Comparison of ENCODE assay signal across 9 mouse cellular contexts in the genomic region with DNA sequence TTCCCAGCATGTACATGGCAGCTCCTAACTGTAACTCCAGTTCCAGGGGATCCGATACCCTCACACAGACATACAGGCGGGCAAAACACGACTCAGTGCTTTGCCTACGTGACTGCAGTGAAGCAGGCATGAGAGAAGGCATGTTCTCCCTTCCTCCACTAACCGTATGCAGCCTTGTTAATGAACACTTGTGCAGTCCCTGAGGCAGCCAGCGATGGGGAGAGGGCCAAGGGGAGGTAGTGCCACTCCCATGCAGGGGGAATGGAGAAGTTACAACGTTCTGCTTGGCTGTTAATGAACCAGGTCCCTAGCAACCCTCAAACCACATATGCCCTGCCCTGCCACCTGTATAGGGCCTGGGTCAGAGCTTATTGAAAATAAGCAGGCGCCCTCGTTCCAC. TPM values are rescaled to one million over a fixed set of nuclear protein-coding genes. Genes with fewer than 3 reads are reported as not detected.
A peak's percentile ranks its signal among the peaks of the same experiment; 100 is the strongest.
DNase-seq lines count a peak whose midpoint lies in the region; ATAC-seq and TF ChIP-seq lines count a peak whose summit lies in the region.
"Had no signal": no experiment of that assay in that cellular context is flagged by ENCODE, and none has a peak within 500 bp of the region (broad histone marks: within the 10 kb centered on the region; RNA-seq: fewer than 3 reads in every experiment).

No protein-coding gene starts in this region.

- TF ChIP-seq POLR2A in kidney, adult 2 months (IDR thresholded peaks at IDR 0.05; ENCODE audit: low read depth, low read length) = no peak
- TF ChIP-seq POLR2A in limb, embryonic 14.5 days (IDR thresholded peaks at IDR 0.05; ENCODE audit: borderline replicate concordance, extremely low read depth, insufficient read depth, insufficient read length) = no peak

- DNase-seq in kidney, adult 11 months = peak; percentile 18
- no peak for DNase-seq in kidney, adult 2 months
- DNase-seq in embryonic facial prominence, embryonic 10.5 days (ENCODE audit: low spot score) = no peak
- DNase-seq in limb, embryonic 14.5 days (ENCODE audit: low spot score) = no peak
- no peak for DNase-seq in adrenal gland, postnatal 4 days (ENCODE audit: low spot score in 2 of 2)
- no peak for DNase-seq in urinary bladder, postnatal 14 days (ENCODE audit: low spot score)
- DNase-seq in urinary bladder, adult 2 months (ENCODE audit: low spot score) = no peak

- no peak overlapping the region for H3K4me3 ChIP-seq in kidney, adult 2 months (ENCODE audit: insufficient read depth, low read depth, low read length)
- H3K4me3 ChIP-seq in embryonic facial prominence, embryonic 10.5 days = peak overlapping the region; percentile 32; the same call in 1 of the 2 replicates
- peak overlapping the region; percentile 26 for H3K4me3 ChIP-seq in forebrain, embryonic 16.5 days (replicated peaks; ENCODE audit: low read length)
- peak overlapping the region; percentile 18; the same call in 1 of the 2 replicates for H3K4me3 ChIP-seq in limb, embryonic 14.5 days (replicated peaks; ENCODE audit: low read length)

- no peaks in the 10 kb centered on the region for H3K9me3 ChIP-seq in embryonic facial prominence, embryonic 10.5 days
- no peaks in the 10 kb centered on the region for H3K9me3 ChIP-seq in forebrain, embryonic 16.5 days (ENCODE audit: control insufficient read depth, low read length)
- no peaks in the 10 kb centered on the region for H3K9me3 ChIP-seq in limb, embryonic 14.5 days (ENCODE audit: control insufficient read depth, low read length)

- H3K27me3 ChIP-seq in kidney, adult 2 months (replicated peaks; ENCODE audit: control insufficient read depth, insufficient read depth, low read length) = no peaks in the 10 kb centered on the region
- peaks cover 4% of the 10 kb centered on the region for H3K27me3 ChIP-seq in embryonic facial prominence, embryonic 10.5 days (replicated peaks; ENCODE audit: low read depth, poor library complexity, severe bottlenecking)
- no peaks in the 10 kb centered on the region for H3K27me3 ChIP-seq in forebrain, embryonic 16.5 days (replicated peaks; ENCODE audit: control insufficient read depth, insufficient read depth, low read length)
- H3K27me3 ChIP-seq in limb, embryonic 14.5 days (ENCODE audit: control insufficient read depth, insufficient read depth, low read length) = no peaks in the 10 kb centered on the region

- 0 out of 2 replicates have a peak, but pooled peaks have one; percentile 3 for ATAC-seq in forebrain, embryonic 16.5 days
- no peak for ATAC-seq in limb, embryonic 14.5 days (ENCODE audit: low FRiP score, low read depth)

- no peaks in the 10 kb centered on the region for H3K36me3 ChIP-seq in kidney, adult 2 months (ENCODE audit: control insufficient read depth, insufficient read depth, low read length)
- H3K36me3 ChIP-seq in embryonic facial prominence, embryonic 10.5 days (replicated peaks) = no peaks in the 10 kb centered on the region
- H3K36me3 ChIP-seq in forebrain, embryonic 16.5 days (ENCODE audit: control insufficient read depth, insufficient read depth) = no peaks in the 10 kb centered on the region
- no peaks in the 10 kb centered on the region for H3K36me3 ChIP-seq in limb, embryonic 14.5 days (ENCODE audit: control insufficient read depth, insufficient read depth, low read length)

- no peak for TF ChIP-seq CTCF in kidney, adult 2 months (conservative IDR thresholded peaks at IDR 0.05; ENCODE audit: insufficient read depth, insufficient read length, low read depth, low read length)

- H3K4me2 ChIP-seq in forebrain, embryonic 16.5 days (ENCODE audit: low read length) = peak overlapping the region; percentile 85
- H3K4me2 ChIP-seq in limb, embryonic 14.5 days (replicated peaks; ENCODE audit: low read depth, low read length, severe bottlenecking) = peak overlapping the region; percentile 43

- peak overlapping the region; percentile 33 for H3K9ac ChIP-seq in forebrain, embryonic 16.5 days (replicated peaks; ENCODE audit: low read depth, low read length)
- H3K9ac ChIP-seq in limb, embryonic 14.5 days (ENCODE audit: low read depth, low read length, severe bottlenecking) = no peak overlapping the region

- 31% methylated on average over 9 of the region's 9 CpGs for WGBS in kidney, adult 2 months
- 42% methylated on average over 9 of the region's 9 CpGs for WGBS in embryonic facial prominence, embryonic 10.5 days
- WGBS in forebrain, embryonic 16.5 days = 22% methylated on average over 9 of the region's 9 CpGs
- 19% methylated on average over 9 of the region's 9 CpGs for WGBS in limb, embryonic 14.5 days

- no peak overlapping the region for H3K27ac ChIP-seq in kidney, adult 2 months (ENCODE audit: insufficient read depth, low read depth, low read length)
- H3K27ac ChIP-seq in embryonic facial prominence, embryonic 10.5 days (replicated peaks) = no peak overlapping the region
- peak overlapping the region; percentile 53 for H3K27ac ChIP-seq in forebrain, embryonic 16.5 days (ENCODE audit: low read length)
- no peak overlapping the region for H3K27ac ChIP-seq in limb, embryonic 14.5 days (replicated peaks; ENCODE audit: low read depth, low read length)

- H3K4me1 ChIP-seq in kidney, adult 2 months (ENCODE audit: control insufficient read depth, insufficient read depth, low read length) = no peaks in the 10 kb centered on the region
- H3K4me1 ChIP-seq in embryonic facial prominence, embryonic 10.5 days = peaks cover 62% of the 10 kb centered on the region
- peaks cover 45% of the 10 kb centered on the region for H3K4me1 ChIP-seq in forebrain, embryonic 16.5 days (replicated peaks; ENCODE audit: control insufficient read depth, insufficient read depth, low read length)
- 0 out of 2 replicates have a peak, but pooled peaks cover 23% of the 10 kb centered on the region for H3K4me1 ChIP-seq in limb, embryonic 14.5 days (ENCODE audit: control insufficient read depth, insufficient read depth, low read length)

RNA-seq across cellular contexts. Expression of a gene that starts 6.0 kb away (rescaled TPM):
- 0.05 and 0.16 TPM in 2 replicates for polyA plus RNA-seq in kidney, adult 2 months (2012; rRNA removed)
- polyA plus RNA-seq in embryonic facial prominence, embryonic 10.5 days (2016; fragmentation: Nextera tagmentation; extraction: Ambion mirVana) = 0.24 and 0.36 TPM in 2 replicates
- polyA plus RNA-seq in forebrain, embryonic 16.5 days (2015; fragmentation: Nextera tagmentation; extraction: Ambion mirVana) = 0.38 and 0.67 TPM in 2 replicates
- polyA plus RNA-seq in limb, embryonic 14.5 days (2012; rRNA removed) = 2.0 and 2.5 TPM in 2 replicates
- 0.90 and 1.3 TPM in 2 replicates for polyA plus RNA-seq in limb, embryonic 14.5 days (2014; fragmentation: Nextera tagmentation; extraction: Ambion mirVana)
- total RNA-seq in adrenal gland, postnatal 4 days (2021) = 1 to 10 TPM in 1 of 2 experiments, under 1 TPM in 1; 0.62 to 1.2 TPM
- polyA plus RNA-seq in urinary bladder, adult 2 months (2012; rRNA removed) = 0.25 and 0.26 TPM in 2 replicates
- polyA plus RNA-seq: activated CD4-positive, CD25-positive, alpha-beta regulatory T cell, adult 4 months had no signal

RNA-seq across cellular contexts. Expression of a gene that starts 35.9 kb away (rescaled TPM):
- polyA plus RNA-seq in kidney, adult 2 months (2012; rRNA removed) = 1.3 TPM in 2 replicates
- 24.7 and 25.5 TPM in 2 replicates for polyA plus RNA-seq in embryonic facial prominence, embryonic 10.5 days (2016; fragmentation: Nextera tagmentation; extraction: Ambion mirVana)
- polyA plus RNA-seq in forebrain, embryonic 16.5 days (2015; fragmentation: Nextera tagmentation; extraction: Ambion mirVana) = 11.7 and 12.6 TPM in 2 replicates
- polyA plus RNA-seq in limb, embryonic 14.5 days (2012; rRNA removed) = 21.1 and 22.8 TPM in 2 replicates
- 15.6 and 18.0 TPM in 2 replicates for polyA plus RNA-seq in limb, embryonic 14.5 days (2014; fragmentation: Nextera tagmentation; extraction: Ambion mirVana)
- 1 to 10 TPM; 5.5 to 5.7 TPM for total RNA-seq in adrenal gland, postnatal 4 days (2021)
- polyA plus RNA-seq in urinary bladder, adult 2 months (2012; rRNA removed) = 2.2 and 2.8 TPM in 2 replicates

RNA-seq across cellular contexts. Expression of a gene that starts 35.9 kb away (rescaled TPM):
- polyA plus RNA-seq in kidney, adult 2 months (2012; rRNA removed) = 5.4 and 7.2 TPM in 2 replicates
- polyA plus RNA-seq in embryonic facial prominence, embryonic 10.5 days (2016; fragmentation: Nextera tagmentation; extraction: Ambion mirVana) = 10.8 and 12.2 TPM in 2 replicates
- polyA plus RNA-seq in forebrain, embryonic 16.5 days (2015; fragmentation: Nextera tagmentation; extraction: Ambion mirVana) = 27.8 and 28.6 TPM in 2 replicates
- polyA plus RNA-seq in limb, embryonic 14.5 days (2012; rRNA removed) = 7.6 and 7.9 TPM in 2 replicates
- polyA plus RNA-seq in limb, embryonic 14.5 days (2014; fragmentation: Nextera tagmentation; extraction: Ambion mirVana) = 10.9 and 13.0 TPM in 2 replicates
- 1 to 10 TPM; 5.3 to 7.3 TPM for total RNA-seq in adrenal gland, postnatal 4 days (2021)
- polyA plus RNA-seq in urinary bladder, adult 2 months (2012; rRNA removed) = 5.9 and 7.3 TPM in 2 replicates
